Mouse (Mus musculus) G1E (cell line): ENCODE measurements around the gene Tmem131l. TPM values are rescaled to one million over a fixed set of nuclear protein-coding genes. Genes with fewer than 3 reads are reported as not detected.
A peak's percentile ranks its signal among the peaks of the same experiment; 100 is the strongest.

Source experiments
- ATAC-seq: 2 replicates; pipeline ENCODE4 v1.8.0; 2016; ENCODE audit warnings: mild to moderate bottlenecking; ENCODE audit not compliant: insufficient number of reproducible peaks, poor library complexity, low FRiP score, severe bottlenecking; ENCODE audit errors: extremely low read depth
- DNase-seq: peaks from one replicate; pipeline ENCODE4 v3.0.0; 2012; ENCODE audit warnings: low spot score
- H3K27me3 ChIP-seq: 2 replicates; pipeline ENCODE4 v1.6.1; 2012; ENCODE audit warnings: mild to moderate bottlenecking, low read length, inconsistent platforms; ENCODE audit not compliant: insufficient read depth
- H3K36me3 ChIP-seq: replicated peaks from 2 replicates; pipeline ENCODE3; 2012; ENCODE audit warnings: mild to moderate bottlenecking, inconsistent platforms
- H3K4me1 ChIP-seq: 2 replicates; pipeline ENCODE4 v1.6.1; 2012; ENCODE audit warnings: low read depth, low read length, inconsistent platforms, mixed read lengths; ENCODE audit not compliant: insufficient read depth
- H3K4me3 ChIP-seq: 2 replicates; pipeline ENCODE4 v1.5.1; 2012; ENCODE audit warnings: low read depth, mild to moderate bottlenecking, inconsistent platforms, low read length, moderate library complexity, mixed read lengths
- H3K9me3 ChIP-seq: replicated peaks from 2 replicates; pipeline ENCODE4 v1.6.1; 2012; ENCODE audit warnings: inconsistent platforms
- CTCF ChIP-seq: IDR thresholded peaks from 2 replicates; pipeline ENCODE4 v1.5.1; 2012; ENCODE audit warnings: low read depth, low read length, inconsistent platforms, mixed read lengths
- GATA1 ChIP-seq: IDR thresholded peaks from 2 replicates; pipeline ENCODE4 v1.6.1; 2012; ENCODE audit warnings: borderline replicate concordance, low read length, inconsistent platforms, mixed read lengths
- GATA2 ChIP-seq: IDR thresholded peaks from 2 replicates; pipeline ENCODE4 v1.6.1; 2012; ENCODE audit warnings: low read depth, low read length, inconsistent platforms, borderline replicate concordance
- POLR2AphosphoS5 ChIP-seq: IDR thresholded peaks from 2 replicates; pipeline ENCODE4 v1.6.1; 2012; ENCODE audit warnings: low read depth, low read length, inconsistent platforms; ENCODE audit not compliant: insufficient replicate concordance
- TAL1 ChIP-seq: conservative IDR thresholded peaks from 2 replicates; pipeline ENCODE4 v1.6.1; 2012; ENCODE audit warnings: low read depth, low read length, inconsistent platforms, mixed read lengths
- polyA plus RNA-seq: library from polyadenylated mRNA; stranded (reverse); fragments of >175 nt; gene quantifications from 2 replicates; pipeline ENCODE4 v1.2.3, GENCODE M21; 2012
- total RNA-seq, 2 experiments: library from RNA; stranded (forward) in 1 of 2; stranded (reverse) in 1 of 2; fragments of 200-1000 nt in 1 of 2; fragments of >200 nt in 1 of 2; fragmentation: Nextera tagmentation in 1 of 2; gene quantifications; 2 replicates each; pipeline ENCODE4 v1.2.3; 2014 to 2017

Tmem131l gene
- total and polyA plus RNA-seq, 3 experiments, result 35.0 to 97.1 (median 43.4) TPM

GRCm38 (mm10) chr3:84034115-84034780, 5.7 kb downstream of the Tmem131l start:
- ATAC-seq (no peak), DNase-seq (no peak)
- no peak overlapping the region; the same call in 1 of the 2 replicates for H3K4me3 ChIP-seq
- no peaks in the 10 kb centered on the region for H3K27me3 ChIP-seq
- peaks cover 73% of the 10 kb centered on the region for H3K36me3 ChIP-seq
- no peak for TF ChIP-seq GATA2
- no peak for TF ChIP-seq TAL1
- TF ChIP-seq GATA1, result no peak
- TF ChIP-seq CTCF, result no peak
- TF ChIP-seq POLR2AphosphoS5, result no peak
- peaks cover 82% of the 10 kb centered on the region for H3K4me1 ChIP-seq
- H3K9me3 ChIP-seq, result no peaks in the 10 kb centered on the region

- DNase-seq, result no peak
Observed at GRCm38 (mm10) chr3:84032933-84033730, 6.8 kb downstream of the Tmem131l start.

GRCm38 (mm10) chr3:84032419-84032818, 7.6 kb downstream of the Tmem131l start:
- ATAC-seq, result no peak
- peaks cover 84% of the 10 kb centered on the region for H3K4me1 ChIP-seq
- TF ChIP-seq CTCF (no peak), GATA2 (no peak), GATA1 (no peak), POLR2AphosphoS5 (no peak), TAL1 (no peak)

More at GRCm38 (mm10) chr3:84032933-84033730, 6.8 kb downstream of the Tmem131l start:
- no peak for TF ChIP-seq GATA1
- no peak for TF ChIP-seq POLR2AphosphoS5
- TF ChIP-seq CTCF, result no peak
- TF ChIP-seq GATA2, result no peak
- Histone ChIP-seq H3K4me3 (no peak overlapping the region), H3K9me3 (no peaks in the 10 kb centered on the region), H3K27me3 (no peaks in the 10 kb centered on the region), H3K4me1 (peaks cover 83% of the 10 kb centered on the region), H3K36me3 (peaks cover 80% of the 10 kb centered on the region)
- no peak for ATAC-seq

GRCm38 (mm10) chr3:84031216-84031615, 8.8 kb downstream of the Tmem131l start:
- H3K4me3 ChIP-seq, result no peak overlapping the region
- H3K4me1 ChIP-seq, result peaks cover 86% of the 10 kb centered on the region
- peaks cover 82% of the 10 kb centered on the region for H3K36me3 ChIP-seq
- TF ChIP-seq POLR2AphosphoS5 (no peak), CTCF (no peak), TAL1 (no peak), GATA1 (no peak), GATA2 (no peak)
- H3K9me3 ChIP-seq, result no peaks in the 10 kb centered on the region
- no peak for DNase-seq
- no peaks in the 10 kb centered on the region for H3K27me3 ChIP-seq
- ATAC-seq, result no peak

More at GRCm38 (mm10) chr3:84032419-84032818, 7.6 kb downstream of the Tmem131l start:
- no peak for DNase-seq
- Histone ChIP-seq H3K36me3 (peaks cover 78% of the 10 kb centered on the region), H3K9me3 (no peaks in the 10 kb centered on the region), H3K27me3 (no peaks in the 10 kb centered on the region), H3K4me3 (no peak overlapping the region)

- H3K36me3 ChIP-seq, result peaks cover 84% of the 10 kb centered on the region
- no peak overlapping the region for H3K4me3 ChIP-seq
- ATAC-seq (no peak), DNase-seq (no peak)
- H3K4me1 ChIP-seq, result peaks cover 83% of the 10 kb centered on the region
- no peaks in the 10 kb centered on the region for H3K9me3 ChIP-seq
- H3K27me3 ChIP-seq, result no peaks in the 10 kb centered on the region
- TF ChIP-seq POLR2AphosphoS5 (no peak), TAL1 (no peak), GATA1 (no peak), GATA2 (no peak), CTCF (no peak)
Observed at GRCm38 (mm10) chr3:84028968-84029367, 11.0 kb downstream of the Tmem131l start.

- ATAC-seq, result peak; percentile 88
- Histone ChIP-seq H3K27me3 (no peaks in the 10 kb centered on the region), H3K9me3 (no peaks in the 10 kb centered on the region), H3K4me3 (peak overlapping the region; percentile 42; the same call in 1 of the 2 replicates), H3K36me3 (peaks cover 82% of the 10 kb centered on the region), H3K4me1 (peaks cover 83% of the 10 kb centered on the region)
- TF ChIP-seq TAL1, result peak; percentile 63
- TF ChIP-seq GATA1, result no peak
- DNase-seq, result peak; percentile 53
Observed at GRCm38 (mm10) chr3:84027691-84028159, 12.2 kb downstream of the Tmem131l start.
